Mouse (Mus musculus) gonadal fat pad, adult 2 months (tissue): ENCODE data around the gene Lmntd1. TPM values are rescaled to one million over a fixed set of nuclear protein-coding genes. Genes with fewer than 3 reads are reported as not detected.

ENCODE experiments used
- DNase-seq: peaks from one replicate; pipeline ENCODE4 v3.0.0-alpha.2; 2012; ENCODE audit warnings: low read depth
- polyA plus RNA-seq: library from polyadenylated mRNA; depleted of rRNA; stranded (reverse); fragments of >200 nt; gene quantifications from 2 replicates; pipeline ENCODE4 v1.2.3, GENCODE M21; 2012

Gene Lmntd1
- polyA plus RNA-seq, 1 experiment = 2.5 TPM

DNA sequence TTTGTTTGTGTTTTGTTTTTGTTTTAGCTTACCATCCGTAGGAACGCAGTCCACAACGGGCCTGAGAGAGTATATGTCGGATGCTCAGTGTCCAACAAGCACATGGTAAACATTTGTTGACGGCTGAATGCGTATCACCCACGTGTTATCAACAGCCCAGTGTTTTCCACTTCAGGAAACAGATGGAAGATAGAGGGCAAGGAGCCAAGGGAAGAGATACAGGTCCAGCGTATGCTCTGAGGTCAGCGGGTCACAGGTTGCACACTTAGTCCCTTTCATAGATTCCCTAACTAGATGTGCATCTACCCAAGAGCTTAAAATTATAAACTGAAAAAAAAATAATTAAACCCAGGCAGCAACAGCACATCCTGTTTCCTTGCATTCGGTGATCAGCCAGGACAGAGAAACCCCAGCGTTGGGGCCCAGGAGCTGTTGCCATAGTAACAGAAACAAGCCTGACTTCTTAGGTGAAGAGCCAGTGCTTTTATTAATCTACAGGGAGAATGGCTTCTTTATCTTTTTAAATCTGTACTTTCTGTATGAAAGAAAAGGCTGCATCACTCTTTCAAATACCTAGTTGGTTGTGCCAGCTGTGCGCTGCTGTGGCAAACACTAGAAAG, 128.0 kb downstream of the Lmntd1 start:
- DNase-seq = no peak

DNA sequence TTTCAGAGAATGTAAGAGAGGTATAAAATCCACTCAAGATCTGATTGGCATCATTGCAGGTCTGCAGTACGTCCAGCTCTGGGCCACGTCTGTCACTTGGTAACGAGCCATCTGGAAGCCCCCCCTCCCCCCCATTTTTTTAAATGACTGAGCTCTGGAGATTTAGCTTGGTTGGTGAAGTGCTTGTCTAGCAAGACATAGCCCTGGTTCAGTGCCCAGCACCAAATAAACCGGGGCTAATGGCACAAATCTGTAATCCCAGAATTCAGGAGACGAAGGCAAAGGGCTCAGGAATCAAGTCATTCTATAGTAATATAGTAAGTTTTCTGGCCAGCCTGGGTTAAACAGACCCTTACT, 130.8 kb downstream of the Lmntd1 start:
- DNase-seq = no peak

DNA sequence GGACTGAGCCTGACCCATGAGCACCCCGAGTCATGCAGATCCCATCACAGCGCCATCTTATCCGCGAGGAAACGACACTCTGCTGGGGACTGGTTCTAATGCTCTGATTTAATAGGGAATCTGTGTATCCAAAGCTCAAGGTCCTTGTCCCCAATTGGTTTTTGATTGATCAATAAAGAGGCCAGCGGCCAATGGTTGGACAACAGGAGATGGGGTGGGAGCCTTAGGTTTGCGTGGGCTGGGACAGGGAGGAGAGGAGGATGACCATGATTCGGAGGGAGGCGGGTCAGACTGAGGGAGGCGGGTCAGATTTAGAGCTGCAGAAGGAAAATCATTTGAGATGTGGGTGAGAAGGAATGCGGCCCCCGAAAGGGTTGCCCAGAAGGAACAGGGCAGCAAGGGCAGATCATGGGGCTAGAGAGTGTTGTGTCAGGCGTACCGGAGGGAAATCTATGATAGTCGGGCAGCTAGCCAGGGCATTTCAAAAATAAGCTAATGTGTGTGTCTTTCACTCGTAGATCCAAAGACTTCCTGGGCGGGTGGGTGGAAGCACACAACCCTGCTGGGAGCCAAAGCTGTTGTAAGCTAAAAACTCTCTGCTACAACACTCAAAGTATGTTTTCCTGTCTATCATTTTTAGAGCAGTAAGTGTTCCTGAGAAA, 131.3 kb downstream of the Lmntd1 start:
- no peak for DNase-seq

DNA sequence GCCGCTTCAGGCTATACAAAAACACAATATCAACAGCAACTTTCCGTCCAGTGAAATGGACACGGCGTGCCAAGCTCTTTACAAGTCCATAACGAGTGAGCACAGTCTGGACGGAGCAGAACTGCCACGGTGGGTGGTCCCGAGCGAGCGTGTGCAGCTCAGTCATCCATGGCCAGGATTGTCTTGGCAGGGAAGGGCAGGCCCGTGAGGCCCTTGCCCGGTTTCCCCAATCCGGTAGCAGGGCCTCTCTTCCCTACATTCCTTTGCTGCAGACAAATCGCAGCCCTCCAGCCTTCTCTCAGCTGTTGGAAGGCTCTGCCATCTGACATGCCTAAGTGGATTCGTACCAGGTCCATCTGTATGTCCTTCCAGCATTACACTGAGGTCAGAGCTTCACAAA, 132.2 kb downstream of the Lmntd1 start:
- DNase-seq = no peak

DNA sequence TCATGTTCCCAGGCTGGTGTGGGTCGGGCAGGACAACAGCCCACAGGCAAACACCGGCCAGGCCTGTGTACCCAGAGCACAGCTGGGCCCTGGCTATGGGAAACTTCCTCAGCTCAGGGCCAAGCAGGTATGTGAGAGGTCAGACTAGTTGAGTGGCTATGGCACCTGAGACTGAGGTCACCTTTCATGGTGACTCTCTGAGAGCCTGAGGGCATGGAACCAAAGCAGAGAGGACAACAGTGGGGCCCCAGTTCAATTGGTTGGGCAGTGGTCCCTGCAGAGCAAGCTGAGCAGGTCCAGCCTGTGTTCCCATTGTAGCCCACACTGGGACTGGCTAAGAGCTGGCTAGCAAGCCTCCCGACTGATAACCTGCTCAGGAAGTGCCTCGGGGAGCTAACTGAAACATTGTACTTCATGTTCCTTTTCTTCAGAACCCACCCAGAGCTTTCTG, 135.3 kb downstream of the Lmntd1 start:
- no peak for DNase-seq

DNA sequence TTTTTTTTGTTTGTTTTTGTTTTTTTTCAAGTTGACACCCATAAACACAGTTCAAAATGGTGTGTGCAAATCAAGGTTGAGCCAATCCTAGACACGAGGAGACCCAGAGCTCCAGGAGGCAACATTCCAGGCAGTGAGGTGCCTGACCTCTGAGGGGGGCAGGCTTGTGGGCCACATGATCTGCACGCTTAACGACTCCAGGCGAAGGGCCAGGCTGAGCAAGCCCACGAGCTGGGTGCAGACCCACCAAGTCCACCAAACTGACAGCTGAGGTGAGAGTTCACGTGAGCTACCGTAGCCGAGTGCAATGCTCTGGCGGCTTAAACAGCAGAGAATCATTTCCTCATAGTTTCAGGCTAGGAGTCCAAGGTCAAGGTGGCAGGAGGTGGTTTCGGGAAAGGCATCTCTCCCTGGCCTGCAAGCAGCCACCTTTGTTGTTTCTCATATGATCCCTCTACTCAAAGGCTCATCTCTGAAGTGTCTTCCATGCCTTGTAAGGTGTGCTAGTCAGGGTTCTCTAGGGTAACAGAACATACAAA, 136.7 kb downstream of the Lmntd1 start:
- DNase-seq = no peak

DNA sequence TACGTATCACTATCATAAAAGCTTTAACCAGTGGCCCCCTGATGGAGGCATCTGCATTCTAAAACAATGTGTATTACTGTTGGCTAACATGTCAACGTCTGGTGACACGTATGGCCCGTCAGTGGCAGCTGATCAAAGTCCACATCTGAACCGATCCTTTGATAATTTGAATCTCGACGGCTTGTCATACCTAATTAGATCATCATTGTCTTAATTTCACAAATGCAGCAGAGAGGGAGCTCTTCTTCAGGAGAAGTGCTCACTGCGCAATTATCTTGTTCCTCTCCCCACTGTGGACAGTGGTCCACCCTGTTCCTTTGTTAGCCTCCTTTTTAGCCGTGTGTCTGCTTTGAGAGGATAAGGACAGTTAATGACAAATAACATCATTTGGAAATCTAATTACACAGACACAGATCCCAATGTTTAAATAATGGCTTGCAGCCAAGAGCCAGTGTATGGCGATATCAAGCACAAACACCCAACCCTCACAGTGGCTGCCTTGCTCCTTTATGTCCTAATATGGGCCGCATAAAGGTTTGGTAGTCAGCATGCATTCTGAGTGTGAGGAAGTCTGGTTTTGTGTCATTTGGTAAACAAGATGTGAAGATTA, 142.4 kb downstream of the Lmntd1 start:
- no peak for DNase-seq

DNA sequence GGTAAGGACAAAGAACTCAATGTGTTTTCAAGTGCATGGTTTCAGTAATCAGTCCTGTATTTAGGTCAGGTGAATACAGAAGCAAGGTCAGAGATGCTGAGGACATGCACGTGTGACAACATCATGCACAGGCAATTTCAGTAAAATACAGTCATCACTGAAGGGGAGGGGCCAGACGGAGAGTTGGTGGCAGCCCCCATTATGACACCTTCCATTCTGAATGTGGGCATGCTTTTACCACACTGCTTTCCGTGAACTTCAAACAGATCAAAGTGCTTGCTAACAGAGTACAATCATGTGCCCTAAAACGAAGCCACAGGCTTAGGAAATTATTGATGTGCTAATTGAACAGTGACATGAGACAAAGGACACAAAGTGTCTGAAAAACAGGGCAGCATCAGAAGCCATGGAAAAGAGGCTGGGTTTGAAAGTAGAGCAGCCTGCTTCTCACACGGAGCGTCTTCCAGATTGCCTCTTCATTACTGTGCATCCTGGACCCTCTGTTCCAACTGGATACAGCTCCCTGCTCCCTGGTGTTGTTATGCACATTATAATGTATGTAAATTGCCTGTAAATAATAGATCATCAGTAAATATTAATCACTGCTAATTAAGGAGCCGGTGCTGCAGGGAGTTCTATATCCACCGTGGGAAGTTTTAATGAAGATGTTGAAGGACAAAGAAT, 144.7 kb downstream of the Lmntd1 start:
- DNase-seq = no peak

DNA sequence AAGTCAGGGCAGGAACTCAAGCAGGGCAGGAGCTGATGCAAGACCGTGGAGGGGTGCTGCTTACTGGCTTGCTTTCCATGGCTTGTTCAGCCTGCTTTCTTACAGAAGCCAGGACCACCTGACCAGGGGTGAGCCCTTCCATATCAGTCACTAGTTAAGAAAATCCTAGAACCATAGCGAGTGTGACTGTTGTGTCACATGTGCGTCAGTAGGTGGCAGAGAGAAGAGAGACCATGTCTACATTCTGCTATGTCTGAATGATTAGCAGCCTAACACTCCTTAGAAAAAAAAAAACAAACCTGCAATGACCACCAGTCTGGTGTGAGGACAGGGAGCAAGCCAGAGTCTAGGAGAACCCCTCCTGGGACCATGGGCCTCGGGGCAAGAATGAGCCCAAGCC, 150.1 kb downstream of the Lmntd1 start:
- no peak for DNase-seq

DNA sequence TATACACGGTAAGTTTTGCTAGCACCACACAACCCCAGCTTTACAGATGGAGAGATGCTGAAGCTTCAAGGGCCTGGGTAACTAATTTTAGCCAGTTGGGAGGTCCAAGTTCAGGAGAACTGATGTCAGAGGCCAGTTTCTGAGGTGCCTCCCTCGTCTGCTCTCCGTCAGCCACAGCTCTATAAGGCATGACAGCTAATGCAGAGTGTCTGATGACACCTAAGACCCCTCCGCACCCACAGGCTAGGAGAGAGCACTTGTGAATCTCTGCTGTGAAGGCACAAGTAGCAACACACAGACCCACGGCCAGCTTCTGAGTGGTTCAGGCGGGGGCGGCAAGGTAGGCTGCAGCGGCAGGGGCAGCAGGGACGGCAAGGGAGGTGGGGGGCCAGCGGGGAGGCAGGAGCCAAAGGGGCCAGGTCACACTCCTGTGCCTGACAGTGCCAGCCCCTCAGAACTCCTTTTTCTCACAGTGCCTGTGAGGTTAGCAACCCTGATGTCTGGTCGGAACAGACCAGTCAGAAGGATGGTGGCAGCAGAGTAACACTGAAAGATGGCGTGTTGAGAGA, 151.4 kb downstream of the Lmntd1 start:
- DNase-seq = no peak

DNA sequence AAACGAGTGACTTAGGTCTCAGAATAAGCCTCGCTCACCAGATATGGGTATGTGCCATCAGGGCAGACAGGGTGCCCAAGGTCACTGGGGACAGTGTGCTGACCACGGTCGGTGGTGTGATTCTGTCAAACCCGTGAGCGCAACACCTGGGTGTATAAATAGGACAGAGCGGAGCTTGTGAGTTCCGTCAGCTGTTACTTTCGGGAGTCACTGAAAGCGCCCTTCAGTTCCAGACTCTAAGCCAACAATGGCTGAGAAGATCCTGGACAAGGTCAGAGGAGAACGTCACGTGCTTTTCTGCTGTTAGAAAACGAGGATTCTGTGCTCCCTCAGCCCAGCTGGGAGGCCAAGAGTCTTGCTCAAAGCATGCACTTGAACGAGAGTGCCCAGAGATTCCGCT, 157.1 kb downstream of the Lmntd1 start:
- DNase-seq = no peak

DNA sequence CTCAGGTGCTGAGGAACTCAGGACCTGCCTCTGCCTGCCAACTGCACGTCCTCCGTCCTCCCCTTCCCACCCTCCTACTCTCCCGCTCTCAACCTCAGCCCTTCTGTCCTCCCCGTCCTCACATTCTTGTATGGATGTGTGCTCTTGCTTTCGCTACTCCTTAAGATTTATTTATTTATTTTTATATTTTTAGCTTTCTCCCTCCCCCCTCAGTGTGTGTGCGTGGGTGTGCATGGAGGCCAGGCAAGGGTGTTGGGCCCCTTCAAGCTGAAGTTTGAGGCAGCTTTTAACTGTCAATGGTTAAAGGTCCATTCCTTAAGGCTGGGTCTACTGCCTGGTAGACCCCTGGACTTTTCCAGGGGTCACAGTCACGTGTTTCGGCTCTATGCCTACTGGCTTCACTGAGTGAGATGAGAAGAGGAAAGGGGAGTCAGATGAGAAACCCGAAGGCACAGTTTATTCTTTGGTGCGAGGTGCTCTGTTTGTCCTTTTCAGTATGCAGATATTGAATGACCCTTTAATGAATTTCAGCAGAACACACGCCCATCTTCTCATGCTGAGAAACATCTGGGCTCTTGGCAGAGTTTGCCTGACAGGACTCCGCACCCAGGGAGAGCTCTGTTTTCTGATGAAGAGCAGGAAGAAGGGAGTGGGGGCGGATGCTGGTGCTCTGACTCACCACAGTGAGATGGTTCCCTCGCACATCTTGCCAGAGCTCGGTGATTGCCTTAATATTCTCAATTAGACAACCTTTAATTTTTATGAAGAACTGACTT, 163.3 kb downstream of the Lmntd1 start:
- DNase-seq = no peak

DNA sequence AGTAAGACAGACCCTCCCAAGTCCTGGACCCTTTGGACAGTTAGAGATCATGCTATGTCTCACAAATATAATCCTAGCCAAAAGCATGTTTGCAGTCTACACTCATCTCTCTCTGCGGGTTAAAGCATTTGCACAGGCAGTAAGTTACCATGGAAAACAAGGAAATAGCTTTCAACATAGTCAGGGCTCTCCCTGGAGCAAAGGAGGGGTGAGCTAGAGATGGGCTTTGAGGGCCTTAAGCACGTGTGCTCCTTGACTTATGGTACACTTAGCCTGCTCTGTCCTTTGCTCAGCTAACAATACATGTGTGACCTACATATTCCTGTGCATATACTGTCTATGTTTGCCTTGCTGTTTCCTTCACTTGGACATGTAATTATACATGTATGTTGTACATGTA, 165.8 kb downstream of the Lmntd1 start:
- no peak for DNase-seq

DNA sequence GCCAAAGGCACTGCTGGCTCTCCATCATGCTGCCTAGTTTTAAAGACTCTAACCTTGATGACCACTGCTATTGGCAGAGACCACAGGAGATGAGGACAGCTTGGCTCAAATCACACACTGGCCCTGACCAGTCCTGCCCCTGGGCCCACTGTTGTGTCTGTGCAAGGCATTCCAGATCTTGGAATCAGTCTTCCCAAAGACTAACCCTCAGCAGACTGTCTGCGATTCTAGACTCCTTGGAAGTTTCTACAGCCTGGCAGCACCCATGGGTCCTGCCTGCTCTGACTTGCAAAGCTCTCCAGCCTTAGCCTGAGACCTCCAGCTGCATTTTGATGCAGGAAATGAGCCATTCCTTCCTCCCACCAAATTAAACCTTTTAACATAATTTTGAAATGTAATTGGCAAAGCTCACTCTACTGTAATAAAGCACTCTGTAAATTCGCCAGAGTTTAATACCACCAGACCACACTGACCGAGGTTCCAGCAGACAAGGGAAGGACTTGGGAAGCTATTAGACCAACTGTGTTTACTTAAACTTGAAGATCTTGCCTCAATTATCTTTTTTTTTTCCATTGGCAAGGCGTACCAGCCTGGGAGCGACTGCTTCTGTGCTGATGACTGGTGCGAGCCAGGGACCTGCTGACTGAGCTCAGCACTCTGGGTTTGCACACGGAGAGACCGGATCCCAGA, 168.2 kb downstream of the Lmntd1 start:
- no peak for DNase-seq

DNA sequence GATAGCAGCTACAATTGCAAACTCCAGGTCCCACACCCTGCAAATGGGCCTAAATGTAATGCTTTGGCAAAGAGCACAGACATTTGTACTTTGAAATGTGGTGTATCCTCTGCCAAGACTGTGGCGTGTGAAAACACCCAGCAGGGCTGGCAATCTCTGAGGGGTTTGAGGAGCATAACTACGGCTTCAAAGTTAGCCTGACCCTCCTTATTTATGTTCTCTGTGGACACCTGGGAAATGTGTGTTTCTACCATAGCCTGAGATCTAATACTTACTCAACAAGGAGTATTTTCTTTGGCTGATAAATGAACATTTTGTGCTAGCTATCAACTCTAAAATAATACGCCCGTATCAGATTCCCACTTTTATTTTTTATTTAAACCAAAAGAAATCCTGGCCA, 168.7 kb downstream of the Lmntd1 start:
- no peak for DNase-seq

DNA sequence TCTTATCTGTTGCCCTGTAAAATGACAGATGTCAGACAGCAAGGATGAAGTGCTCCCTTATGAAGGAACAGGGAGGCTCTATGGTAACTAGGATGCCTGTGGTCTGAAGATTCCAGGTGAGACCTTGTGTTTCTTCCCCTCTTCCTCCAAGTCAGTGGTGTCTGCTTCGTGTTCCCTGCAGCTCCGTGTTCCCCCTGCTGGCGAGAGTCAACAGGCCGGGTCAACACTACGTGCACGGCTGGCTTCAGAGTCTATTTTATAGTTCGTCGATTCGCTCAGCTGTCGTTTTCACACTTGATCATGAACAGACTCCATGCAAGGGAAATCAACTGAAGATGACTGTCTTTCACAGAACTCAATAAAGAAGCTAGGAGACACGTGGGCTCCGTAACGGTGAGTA, 171.3 kb downstream of the Lmntd1 start:
- no peak for DNase-seq

DNA sequence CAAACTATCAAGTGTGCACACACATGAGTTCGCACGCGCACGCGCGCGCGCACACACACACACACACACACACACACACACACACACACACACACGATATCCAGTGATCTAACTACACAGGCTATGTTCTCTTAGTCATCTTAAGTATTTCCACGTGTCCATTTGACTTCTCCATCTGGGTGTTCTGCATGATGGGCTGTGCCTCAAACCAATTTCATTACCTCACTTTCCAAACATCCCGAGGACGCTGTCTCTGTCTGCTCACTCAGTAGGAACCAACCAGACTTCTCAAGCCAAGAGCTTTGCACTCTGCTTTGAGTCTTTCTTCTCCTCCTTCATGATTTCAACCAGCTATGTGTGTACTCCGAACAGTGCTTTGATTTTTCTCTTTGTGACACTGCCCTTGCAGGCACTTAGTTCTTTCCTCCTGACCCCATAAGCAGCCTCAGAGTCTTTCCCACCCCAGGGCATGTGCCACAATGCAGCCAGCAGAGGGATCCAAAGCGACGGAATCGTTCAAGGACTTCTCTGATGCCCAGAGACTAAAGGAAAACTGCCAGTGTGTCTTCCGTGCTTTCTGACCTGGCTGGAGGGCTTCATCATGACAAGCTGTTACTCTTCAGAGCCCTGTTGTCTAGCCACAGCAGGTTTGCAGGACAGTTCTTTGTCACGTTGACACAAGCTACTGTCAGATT, 172.6 kb downstream of the Lmntd1 start:
- DNase-seq = no peak

DNA sequence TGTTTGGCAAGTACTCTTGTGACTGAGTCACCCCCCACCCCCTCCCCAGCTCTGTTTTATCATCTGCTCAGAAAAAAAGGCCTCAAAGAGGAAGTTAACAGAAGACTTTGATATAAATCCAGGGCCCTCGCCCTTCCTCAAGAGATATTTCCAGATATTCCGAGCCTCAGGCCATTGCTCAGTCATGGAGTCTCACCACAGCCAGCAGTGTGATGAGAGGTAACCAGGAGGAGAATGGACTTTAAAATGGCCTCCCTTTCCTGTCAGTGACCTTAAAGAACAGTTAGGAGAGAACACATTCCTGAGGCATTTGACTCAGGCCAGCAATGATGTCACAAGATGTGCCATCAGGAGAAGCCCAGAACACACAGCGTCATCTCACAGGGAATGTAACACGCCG, 175.3 kb downstream of the Lmntd1 start:
- no peak for DNase-seq

DNA sequence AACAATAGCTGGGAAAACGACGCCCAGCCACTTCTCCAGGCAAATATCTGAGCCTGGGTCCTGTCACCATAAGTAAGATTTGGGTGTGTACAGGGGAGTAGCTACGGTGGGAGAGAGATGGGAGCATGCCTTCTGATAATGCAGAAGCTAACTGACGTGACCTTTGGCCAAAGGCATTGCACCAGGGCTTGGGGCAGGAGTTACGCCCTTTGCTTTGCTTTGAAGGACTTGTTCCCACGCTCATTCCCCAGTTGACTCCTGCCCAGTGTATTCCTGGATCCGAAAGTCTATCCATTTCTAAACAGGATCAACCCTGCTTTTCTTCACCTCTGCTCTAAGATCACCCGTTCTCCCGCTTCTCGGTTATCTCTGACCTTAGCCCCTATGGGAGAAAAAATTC, 178.4 kb downstream of the Lmntd1 start:
- DNase-seq = no peak

DNA sequence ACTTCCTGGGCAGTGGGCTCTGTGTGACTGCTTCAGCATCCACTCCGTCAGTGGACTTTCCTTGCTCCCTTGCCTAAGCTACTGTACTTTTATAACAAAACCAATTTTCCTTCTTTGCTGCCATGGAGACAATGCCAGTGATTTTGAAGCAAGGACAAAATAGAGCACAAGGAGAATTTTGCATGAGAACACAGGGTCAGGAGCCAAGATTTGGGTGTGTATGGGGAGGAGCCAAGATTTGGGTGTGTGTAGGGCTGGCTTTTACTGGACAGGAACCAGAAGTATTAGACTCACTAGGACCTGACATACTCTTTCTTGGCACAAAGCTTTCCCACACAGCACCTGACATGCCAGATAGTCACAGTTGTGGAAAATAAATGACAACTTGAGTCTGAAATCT, 179.0 kb downstream of the Lmntd1 start:
- no peak for DNase-seq
